Mouse (Mus musculus) common myeloid progenitor, adult 5-6 weeks (primary cell): ENCODE data around the gene Gm11027. TPM values are rescaled to one million over a fixed set of nuclear protein-coding genes. Genes with fewer than 3 reads are reported as not detected.

Experiments
- total RNA-seq: library from RNA; stranded (forward); fragments of 200-1000, 187-1606 nt; gene quantifications from 2 replicates; pipeline ENCODE4 v1.2.3, GENCODE M21; 2017

Gm11027 gene
- total RNA-seq, 1 experiment from 2014 or later = not detected

Other genes starting within 250 kb of the Gm11027 start
- gene Zfp386, start 227.7 kb upstream of the Gm11027 start, total RNA-seq = 52.2 and 64.0 TPM in 2 replicates
- 4.2 and 7.0 TPM in 2 replicates for gene Vipr2, start 197.7 kb upstream of the Gm11027 start, total RNA-seq
- gene Wdr60, start 12.4 kb upstream of the Gm11027 start, total RNA-seq = 11.0 and 16.9 TPM in 2 replicates
- gene Esyt2, start 5.8 kb downstream of the Gm11027 start, total RNA-seq = 49.4 and 52.1 TPM in 2 replicates
- gene Ncapg2, start 130.0 kb downstream of the Gm11027 start, total RNA-seq = 164 and 172 TPM in 2 replicates
- gene Ptprn2, start 210.3 kb downstream of the Gm11027 start, total RNA-seq = not detected in 2 replicates